Mouse (Mus musculus) liver, postnatal 0 days (tissue): ENCODE results near the gene Adprhl1.

Source experiments
- CTCF ChIP-seq: sonication (generic); IDR thresholded peaks from 2 replicates; pipeline ENCODE4 v1.5.1; 2016; ENCODE audit warnings: antibody characterized with exemption, low read depth
- EP300 ChIP-seq: IDR thresholded peaks from 2 replicates; pipeline ENCODE4 v1.6.1; 2016; ENCODE audit warnings: antibody characterized with exemption, low read depth, mild to moderate bottlenecking

GRCm38 (mm10) chr8:13254019-13254418 is at the start of gene Adprhl1:
- TF ChIP-seq CTCF = peak; percentile 82
- no peak for TF ChIP-seq EP300
